Mouse (Mus musculus): ENCODE results near the gene Clec4g.

GRCm38 (mm10) chr8:3736947-3737346 is 16.5 kb upstream of the Clec4g start:
- no peak for TF ChIP-seq GATA1 (IDR thresholded peaks at IDR 0.05; ENCODE audit: borderline replicate concordance, low read length)
- no peak for TF ChIP-seq FLI1 (IDR thresholded peaks at IDR 0.05; ENCODE audit: low read length)

Data from megakaryocyte, embryonic 14.5 days (primary cell).